Mouse (Mus musculus) midbrain, embryonic 14.5 days (tissue): ENCODE results near the gene Trim3. TPM values are rescaled to one million over a fixed set of nuclear protein-coding genes. Genes with fewer than 3 reads are reported as not detected.
A peak's percentile ranks its signal among the peaks of the same experiment; 100 is the strongest.

Experiments
- ATAC-seq: fragments of 200-750 bp; cut with Nextera tagmentation; 2 replicates; pipeline ENCODE4 v1.8.0; 2017; ENCODE audit warnings: moderate number of reproducible peaks, moderate library complexity; ENCODE audit not compliant: low FRiP score, low TSS enrichment
- DNase-seq: peaks from one replicate; pipeline ENCODE4 v3.0.0-alpha.2; 2015
- H3K27ac ChIP-seq: fragments of 300-500 bp; sonication (generic); replicated peaks from 2 replicates; pipeline ENCODE4 v1.5.1; 2014; ENCODE audit warnings: mild to moderate bottlenecking, low read depth, low read length, moderate library complexity
- H3K27me3 ChIP-seq: fragments of 300-500 bp; sonication (generic); 2 replicates; pipeline ENCODE4 v1.6.1; 2014; ENCODE audit warnings: low read length, control low read depth, mixed read lengths; ENCODE audit not compliant: control insufficient read depth, insufficient read depth
- H3K36me3 ChIP-seq: fragments of 300-500 bp; sonication (generic); 2 replicates; pipeline ENCODE4 v1.6.1; 2014; ENCODE audit warnings: low read length, control low read depth; ENCODE audit not compliant: control insufficient read depth, insufficient read depth
- H3K4me1 ChIP-seq: fragments of 300-500 bp; sonication (generic); 2 replicates; pipeline ENCODE4 v1.6.1; 2014; ENCODE audit warnings: mild to moderate bottlenecking, antibody characterized with exemption, low read length, control low read depth; ENCODE audit not compliant: control insufficient read depth, insufficient read depth
- H3K4me2 ChIP-seq: fragments of 300-500 bp; sonication (generic); 2 replicates; pipeline ENCODE4 v1.6.1; 2014; ENCODE audit warnings: mild to moderate bottlenecking, low read length, moderate library complexity
- H3K4me3 ChIP-seq: fragments of 300-500 bp; sonication (generic); replicated peaks from 2 replicates; pipeline ENCODE4 v1.5.1; 2014; ENCODE audit warnings: low read depth, low read length
- H3K9ac ChIP-seq: fragments of 300-500 bp; sonication (generic); replicated peaks from 2 replicates; pipeline ENCODE4 v1.6.1; 2014; ENCODE audit warnings: mild to moderate bottlenecking, low read length, moderate library complexity
- H3K9me3 ChIP-seq: fragments of 300-500 bp; sonication (generic); 2 replicates; pipeline ENCODE4 v1.6.1; 2016; ENCODE audit warnings: low read length, control low read depth, mixed read lengths; ENCODE audit not compliant: control insufficient read depth
- WGBS: fragments of 180-500 bp; shearing (Covaris S2); extraction: QIAGEN DNeasy Blood & Tissue Kit; methylation state at CpG from one replicate; pipeline ENCODE4 v1.1.7; 2014; 5-methylcytosine and 5-hydroxymethylcytosine counted together
- polyA plus RNA-seq: library from polyadenylated mRNA; unstranded; fragments of >200 nt; fragmentation: Nextera tagmentation; extraction: Ambion mirVana; gene quantifications from 2 replicates; pipeline ENCODE4 v1.2.1, GENCODE M21; 2014

The Trim3 gene
- polyA plus RNA-seq, 1 experiment from 2014 or later, result 68.5 TPM

- Histone ChIP-seq H3K9me3 (no peaks in the 10 kb centered on the region), H3K27ac (no peak overlapping the region), H3K4me3 (no peak overlapping the region), H3K4me1 (peaks cover 22% of the 10 kb centered on the region), H3K9ac (no peak overlapping the region), H3K4me2 (no peak overlapping the region), H3K27me3 (no peaks in the 10 kb centered on the region), H3K36me3 (peaks cover 41% of the 10 kb centered on the region)
- DNase-seq (no peak), ATAC-seq (no peak)
- 90% methylated on average over 8 of the region's 8 CpGs for WGBS
Measured at GRCm38 (mm10) chr7:105556406-105556805, 77.0 kb downstream of the Trim3 start.

DNA sequence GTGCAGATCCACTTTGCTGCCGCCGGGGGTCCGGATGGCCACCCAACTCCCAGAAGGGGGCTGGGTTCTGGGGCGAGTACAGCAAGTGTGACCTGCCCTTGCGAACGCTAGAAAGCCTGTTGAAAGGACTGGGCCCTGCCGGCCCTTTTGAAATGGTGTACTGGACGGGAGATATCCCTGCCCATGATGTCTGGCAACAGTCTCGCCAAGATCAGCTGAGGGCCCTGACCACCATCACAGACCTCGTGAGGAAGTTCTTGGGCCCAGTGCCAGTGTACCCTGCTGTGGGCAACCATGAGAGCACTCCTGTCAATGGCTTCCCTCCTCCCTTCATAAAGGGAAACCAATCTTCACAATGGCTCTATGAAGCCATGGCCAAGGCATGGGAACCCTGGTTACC is 77.8 kb downstream of the Trim3 start:
- Histone ChIP-seq H3K4me3 (peak overlapping the region; percentile 75), H3K27me3 (no peaks in the 10 kb centered on the region), H3K4me1 (peaks cover 22% of the 10 kb centered on the region), H3K27ac (no peak overlapping the region), H3K9ac (no peak overlapping the region), H3K9me3 (no peaks in the 10 kb centered on the region), H3K4me2 (peak overlapping the region; percentile 65), H3K36me3 (peaks cover 34% of the 10 kb centered on the region)
- DNase-seq, result no peak
- no peak for ATAC-seq
- WGBS, result 87% methylated on average over 10 of the region's 10 CpGs

Other genes with a start within 250 kb of the Trim3 start
- 32.3 and 44.0 TPM in 2 replicates for gene Fam160a2, start 233.5 kb downstream of the Trim3 start, polyA plus RNA-seq
- 0.11 TPM in 1 of 2 replicates, not detected in the other for gene Cnga4, start 229.0 kb downstream of the Trim3 start, polyA plus RNA-seq
- gene Cckbr, start 207.8 kb downstream of the Trim3 start, polyA plus RNA-seq, result 1.7 and 3.0 TPM in 2 replicates
- 23.2 and 27.9 TPM in 2 replicates for gene Cavin3, start 151.3 kb downstream of the Trim3 start, polyA plus RNA-seq
- gene Smpd1, start 79.2 kb downstream of the Trim3 start, polyA plus RNA-seq, result 90.6 and 91.4 TPM in 2 replicates
- 227 and 305 TPM in 2 replicates for gene Apbb1, start 51.9 kb downstream of the Trim3 start, polyA plus RNA-seq
- gene Hpx, start 33.4 kb downstream of the Trim3 start, polyA plus RNA-seq, result 0.27 and 0.55 TPM in 2 replicates
- gene Timm10b, start 6.5 kb upstream of the Trim3 start, polyA plus RNA-seq, result 122 and 165 TPM in 2 replicates
- 83.8 and 102 TPM in 2 replicates for gene Arfip2, start 6.8 kb upstream of the Trim3 start, polyA plus RNA-seq
- 27.8 and 32.2 TPM in 2 replicates for gene Gm45799, start 7.0 kb upstream of the Trim3 start, polyA plus RNA-seq
- 1.7 and 2.3 TPM in 2 replicates for gene Dnhd1, start 17.3 kb upstream of the Trim3 start, polyA plus RNA-seq
- gene Ilk, start 103.0 kb upstream of the Trim3 start, polyA plus RNA-seq, result 166 and 199 TPM in 2 replicates
- 18.6 and 24.4 TPM in 2 replicates for gene Rrp8, start 103.8 kb upstream of the Trim3 start, polyA plus RNA-seq
- 131 and 152 TPM in 2 replicates for gene Taf10, start 110.8 kb upstream of the Trim3 start, polyA plus RNA-seq
- gene Tpp1, start 118.7 kb upstream of the Trim3 start, polyA plus RNA-seq, result 22.5 and 49.5 TPM in 2 replicates
- 22.4 and 26.1 TPM in 2 replicates for gene Dchs1, start 154.1 kb upstream of the Trim3 start, polyA plus RNA-seq
- 186 and 200 TPM in 2 replicates for gene Mrpl17, start 177.5 kb upstream of the Trim3 start, polyA plus RNA-seq